Mouse (Mus musculus) brain, embryonic 14.5 days (tissue): ENCODE results near the gene Gpr160.

Source experiments
- CTCF ChIP-seq: fragments of 200-500 bp; IDR thresholded peaks from 2 replicates; pipeline ENCODE4 v1.5.1; 2012; ENCODE audit warnings: inconsistent platforms, mild to moderate bottlenecking, moderate library complexity, borderline replicate concordance; ENCODE audit not compliant: insufficient read depth, insufficient read length; ENCODE audit errors: extremely low read depth
- POLR2A ChIP-seq: fragments of 200-500 bp; IDR thresholded peaks from 2 replicates; pipeline ENCODE4 v1.6.1; 2012; ENCODE audit warnings: mild to moderate bottlenecking, inconsistent platforms, borderline replicate concordance; ENCODE audit not compliant: poor library complexity, insufficient read depth, insufficient read length, severe bottlenecking; ENCODE audit errors: extremely low read depth

- TF ChIP-seq POLR2A (no peak), CTCF (no peak)
These were observed 8.9 kb downstream of the Gpr160 start for GRCm38 (mm10) chr3:30864640-30865039.
